Mouse (Mus musculus) ovary, postnatal 36 days (tissue): ENCODE measurements around the gene Man2a2.

Experiments used
- DNase-seq: peaks from one replicate; pipeline ENCODE4 v3.0.0; 2022; ENCODE audit warnings: low spot score, mixed read lengths

The Man2a2 gene

GRCm38 (mm10) chr7:80369461-80369860, 1.7 kb downstream of the Man2a2 start:
- no peak for DNase-seq

- DNase-seq, result no peak
Observed at GRCm38 (mm10) chr7:80368635-80369421, 2.3 kb downstream of the Man2a2 start.

GRCm38 (mm10) chr7:80368009-80368408, 3.2 kb downstream of the Man2a2 start:
- DNase-seq, result no peak

- no peak for DNase-seq
Observed at GRCm38 (mm10) chr7:80367232-80367631, 3.9 kb downstream of the Man2a2 start.

GRCm38 (mm10) chr7:80365759-80366158, 5.4 kb downstream of the Man2a2 start:
- DNase-seq, result peak; percentile 45

- DNase-seq, result no peak
Observed at GRCm38 (mm10) chr7:80360435-80360834, 10.7 kb downstream of the Man2a2 start.

- no peak for DNase-seq
Observed at GRCm38 (mm10) chr7:80358039-80358438, 13.1 kb downstream of the Man2a2 start.

- no peak for DNase-seq
Observed at GRCm38 (mm10) chr7:80357156-80357555, 14.0 kb downstream of the Man2a2 start.

GRCm38 (mm10) chr7:80356351-80356750, 14.8 kb downstream of the Man2a2 start:
- no peak for DNase-seq

GRCm38 (mm10) chr7:80352920-80353319, 18.3 kb downstream of the Man2a2 start:
- DNase-seq, result no peak

GRCm38 (mm10) chr7:80350808-80351207, 20.4 kb downstream of the Man2a2 start:
- DNase-seq, result no peak

GRCm38 (mm10) chr7:80347670-80348586, 23.2 kb downstream of the Man2a2 start:
- DNase-seq, result no peak

GRCm38 (mm10) chr7:80346830-80347229, 24.3 kb downstream of the Man2a2 start:
- no peak for DNase-seq

- DNase-seq, result no peak
Observed at GRCm38 (mm10) chr7:80346173-80346572, 25.0 kb downstream of the Man2a2 start.

- no peak for DNase-seq
Observed at GRCm38 (mm10) chr7:80343270-80344018, 27.7 kb downstream of the Man2a2 start.

- peak; percentile 92 for DNase-seq
Observed at GRCm38 (mm10) chr7:80342858-80343257, 28.3 kb downstream of the Man2a2 start, which contains the start of gene Hddc3. Hddc3 (plus strand) TSS chr7:80343104.

GRCm38 (mm10) chr7:80341793-80342192, 29.4 kb downstream of the Man2a2 start:
- DNase-seq, result no peak

- peak; percentile 72 for DNase-seq
Observed at GRCm38 (mm10) chr7:80340793-80341192, 30.4 kb downstream of the Man2a2 start, which contains the start of gene Unc45a. Unc45a (minus strand) TSS chr7:80341005.

- peak; percentile 98 for DNase-seq
Observed at GRCm38 (mm10) chr7:80339793-80340628, 31.2 kb downstream of the Man2a2 start.

GRCm38 (mm10) chr7:80339371-80339770, 31.8 kb downstream of the Man2a2 start:
- no peak for DNase-seq

GRCm38 (mm10) chr7:80336932-80337331, 34.2 kb downstream of the Man2a2 start:
- no peak for DNase-seq
